Mouse (Mus musculus) liver, adult (tissue): Measurements from ENCODE around the gene Scaper.

ENCODE experiments used
- GATA4 ChIP-seq: IDR thresholded peaks from 2 replicates; pipeline ENCODE4 v1.6.1; 2014; ENCODE audit warnings: mild to moderate bottlenecking, low read length; ENCODE audit not compliant: insufficient replicate concordance

Gene Scaper

DNA sequence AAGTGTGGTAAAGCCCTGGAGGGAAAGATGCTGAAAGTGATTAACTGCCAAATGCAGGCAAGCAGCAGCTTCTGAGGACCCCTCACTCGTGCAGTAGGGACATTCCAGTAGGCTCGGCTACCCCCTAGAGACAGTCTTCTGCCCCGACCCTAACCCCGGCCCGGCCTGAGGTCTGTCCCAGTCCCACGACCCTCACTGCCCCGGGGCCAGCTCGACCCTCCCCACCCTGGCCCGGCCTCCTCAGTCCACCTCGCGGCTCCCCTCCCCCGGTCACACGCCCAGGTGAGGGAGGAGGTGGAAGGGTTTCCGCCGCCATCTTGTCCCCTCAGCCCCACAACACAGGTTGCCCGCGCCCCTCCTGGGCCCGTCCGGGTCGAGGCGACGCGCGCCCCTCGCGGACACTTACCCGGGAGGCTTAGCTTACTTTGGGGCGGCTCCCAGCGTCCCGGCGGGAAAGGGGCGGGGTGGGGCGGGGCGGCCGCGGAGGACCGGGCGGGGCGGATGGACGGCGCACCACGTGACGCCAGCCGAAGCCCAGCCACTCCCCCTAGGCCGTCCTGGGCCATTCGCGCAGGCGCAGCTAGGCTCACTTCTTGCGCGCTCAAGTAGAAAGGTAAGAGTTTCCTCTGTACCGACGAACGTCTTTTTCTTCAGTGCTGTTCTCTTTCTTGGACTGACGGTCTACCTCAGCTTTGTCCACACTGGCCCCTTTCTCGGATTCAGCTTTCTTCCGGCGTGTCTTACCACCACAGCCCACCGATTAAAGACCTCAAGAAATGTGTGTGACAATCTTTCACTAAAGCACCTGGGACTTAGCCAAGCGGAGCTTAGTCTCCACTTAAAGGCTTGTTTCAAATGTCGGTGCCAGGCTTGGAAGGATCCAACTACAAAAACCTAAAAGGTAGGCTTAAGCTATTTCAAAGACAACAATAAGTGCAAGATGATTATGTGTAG is at the start of gene Scaper:
Gene Scaper (minus strand): TSS at position 456 of the 954 bp plus-strand sequence.
- TF ChIP-seq GATA4 = no peak

DNA sequence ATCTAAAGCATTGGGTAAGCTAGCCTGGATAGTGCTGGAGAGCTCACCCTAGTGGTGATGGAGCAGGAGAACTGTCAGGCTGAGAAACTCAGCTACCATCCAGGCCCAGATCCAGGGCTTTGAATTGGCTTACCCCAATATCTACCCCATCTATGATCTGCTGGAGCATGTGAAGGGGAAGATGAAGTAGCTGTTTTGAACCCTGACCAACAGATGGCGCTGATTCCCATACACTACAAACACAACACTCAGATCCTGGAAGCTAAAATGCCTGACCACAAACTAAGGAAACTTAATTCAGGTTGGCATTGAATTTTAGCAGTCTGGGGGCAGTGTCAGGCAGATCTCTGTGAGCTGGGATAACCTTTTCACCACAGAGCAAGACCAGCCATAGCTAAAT is 8.9 kb upstream of the Scaper start:
- TF ChIP-seq GATA4 = no peak

DNA sequence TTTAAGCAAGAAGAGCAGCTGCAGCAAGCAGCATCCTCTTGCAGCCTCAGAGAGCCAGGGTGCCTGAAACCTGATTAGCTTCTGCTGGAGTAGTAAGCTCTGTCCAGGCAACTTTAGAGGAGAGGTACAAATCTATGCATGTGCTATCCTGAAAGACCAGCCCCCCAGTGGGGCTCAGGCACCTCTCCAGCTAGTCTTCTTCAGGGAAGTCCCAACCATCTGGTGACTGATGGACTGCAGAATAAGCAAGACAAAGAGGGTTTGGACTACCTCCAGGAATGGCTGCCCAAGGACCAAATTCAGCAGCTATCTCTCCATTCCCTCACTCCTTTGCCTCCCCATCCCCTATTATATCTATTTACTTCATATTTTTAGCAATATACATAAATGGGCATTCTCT is 3.4 kb upstream of the Scaper start:
- no peak for TF ChIP-seq GATA4

DNA sequence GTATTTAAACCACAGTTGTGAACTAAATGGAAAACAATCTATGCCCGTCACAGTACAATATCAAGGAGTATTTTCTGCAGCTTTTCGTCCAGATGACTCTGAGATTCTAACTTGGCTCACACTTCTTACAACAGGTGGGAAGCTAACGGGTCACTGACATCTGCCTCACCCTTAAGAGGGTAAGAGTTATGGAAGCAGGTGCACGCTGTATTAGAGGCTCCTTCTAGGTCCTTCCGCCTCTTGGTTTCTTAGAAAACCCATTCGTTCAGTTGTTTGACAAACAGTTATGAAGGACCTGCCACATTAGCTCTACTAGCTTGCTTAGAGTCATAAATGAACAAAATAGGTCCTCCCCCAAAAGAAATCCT is 683 bp upstream of the Scaper start:
- no peak for TF ChIP-seq GATA4

DNA sequence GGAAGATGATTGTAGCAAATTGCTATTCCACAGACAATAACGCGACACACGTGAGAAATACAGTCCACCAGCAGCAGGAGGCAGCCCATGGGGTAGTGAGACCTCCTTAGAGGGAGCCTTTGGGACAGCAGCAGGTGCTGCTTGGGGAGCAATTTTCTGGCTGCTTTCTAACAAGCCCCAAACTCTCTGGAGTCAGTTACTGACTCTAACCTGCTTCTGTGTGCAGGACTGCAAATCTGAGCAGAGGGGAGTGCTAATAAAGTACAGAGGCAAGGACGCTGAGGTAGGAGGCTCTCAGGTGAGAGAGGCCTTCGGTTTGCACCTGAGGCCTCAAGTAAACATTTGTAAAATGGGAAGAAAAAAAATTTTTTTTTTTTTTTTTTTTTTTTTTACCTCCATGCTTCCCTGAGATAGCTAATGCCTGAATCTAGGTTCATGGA is 675 bp downstream of the Scaper start:
- TF ChIP-seq GATA4 = no peak

DNA sequence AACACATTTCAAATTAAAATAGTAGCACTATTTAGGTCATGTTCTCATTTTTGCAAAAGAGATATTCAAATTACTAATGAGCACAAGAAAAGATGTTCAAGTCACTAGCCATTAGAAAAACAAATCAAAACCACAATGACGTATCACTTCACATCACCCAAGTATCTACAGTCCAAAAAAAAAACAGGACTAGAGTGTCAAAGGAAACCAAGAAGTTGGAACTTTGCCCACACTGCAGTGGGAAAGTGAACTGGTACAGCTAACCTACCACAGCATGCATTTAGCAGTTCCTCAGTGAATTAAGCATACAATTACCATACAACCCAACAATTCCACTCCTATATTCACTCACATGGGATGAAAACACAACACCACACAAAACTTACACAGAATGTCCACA is 5.4 kb downstream of the Scaper start:
- no peak for TF ChIP-seq GATA4

DNA sequence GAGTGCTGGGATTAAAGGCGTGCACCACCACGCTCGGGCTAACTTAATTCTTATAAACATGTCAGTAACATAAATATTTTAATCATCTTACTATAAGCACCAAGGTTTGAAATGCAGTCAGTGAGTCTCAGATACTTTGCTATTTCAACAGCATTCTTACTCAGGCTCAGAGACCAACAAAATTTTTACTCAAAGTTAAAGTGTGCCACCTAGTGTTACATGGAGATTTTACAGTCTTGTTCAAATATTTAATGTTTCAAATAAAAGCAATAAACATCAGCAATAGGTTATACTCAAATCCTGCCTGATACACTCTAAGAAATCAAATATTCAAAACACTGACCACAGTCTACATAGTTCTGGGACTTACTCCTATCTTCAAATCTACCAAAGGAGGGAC is 19.3 kb downstream of the Scaper start:
- TF ChIP-seq GATA4 = no peak

DNA sequence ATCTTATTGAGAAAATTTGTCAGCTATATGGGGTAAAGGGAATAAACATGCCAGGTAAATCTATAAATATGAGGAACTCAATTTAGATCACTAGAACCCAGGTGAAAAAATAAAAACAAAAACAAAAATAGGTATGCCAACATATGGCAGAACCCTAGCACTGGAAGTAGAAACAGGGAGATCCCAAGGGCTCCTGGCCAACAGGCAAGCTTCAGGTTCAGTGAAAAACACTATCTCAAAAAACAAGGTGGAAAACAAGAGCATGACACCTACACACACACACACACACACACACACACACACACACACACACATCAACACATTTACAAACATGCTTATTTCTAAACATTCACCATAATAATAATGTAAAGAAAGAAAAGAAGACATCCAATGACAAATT is 21.2 kb downstream of the Scaper start:
- no peak for TF ChIP-seq GATA4

DNA sequence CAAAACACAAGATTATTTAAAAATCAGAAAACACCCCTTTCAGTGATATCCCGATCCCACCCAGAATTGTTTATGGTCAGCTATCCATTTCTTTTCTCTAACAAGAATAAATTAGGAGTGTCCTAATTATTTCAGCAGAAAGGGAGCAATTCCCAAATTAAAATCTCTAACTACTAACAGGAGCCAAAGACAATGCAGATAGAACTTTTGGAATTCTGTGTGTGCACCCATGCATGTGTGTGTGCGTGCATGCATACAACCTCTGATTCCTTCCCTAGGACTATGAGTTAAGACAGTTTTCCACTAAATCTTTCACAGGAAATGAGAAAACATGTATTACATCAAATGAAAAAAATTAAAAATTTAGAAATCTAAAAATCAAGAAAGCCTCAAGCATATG is 26.4 kb downstream of the Scaper start:
- no peak for TF ChIP-seq GATA4

DNA sequence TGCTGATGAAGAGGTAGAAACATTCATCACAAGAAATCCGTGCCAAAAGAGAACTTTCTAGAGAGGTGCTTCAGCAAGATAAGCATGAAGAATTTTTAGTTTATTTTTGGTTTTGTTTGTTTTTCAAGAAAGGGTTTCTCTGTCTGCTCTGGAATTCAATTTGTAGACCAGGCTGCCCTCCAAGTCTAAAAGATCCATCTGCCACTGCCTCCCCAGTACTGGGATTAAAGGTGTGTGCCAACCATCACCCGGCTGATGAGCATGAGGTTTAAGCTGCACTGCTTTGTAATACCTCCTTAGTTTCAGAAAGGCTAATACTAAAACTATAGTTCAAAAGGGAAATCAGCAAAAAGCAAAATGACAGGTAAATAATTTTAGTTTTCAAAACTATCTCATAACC is 35.0 kb downstream of the Scaper start:
- TF ChIP-seq GATA4 = no peak

DNA sequence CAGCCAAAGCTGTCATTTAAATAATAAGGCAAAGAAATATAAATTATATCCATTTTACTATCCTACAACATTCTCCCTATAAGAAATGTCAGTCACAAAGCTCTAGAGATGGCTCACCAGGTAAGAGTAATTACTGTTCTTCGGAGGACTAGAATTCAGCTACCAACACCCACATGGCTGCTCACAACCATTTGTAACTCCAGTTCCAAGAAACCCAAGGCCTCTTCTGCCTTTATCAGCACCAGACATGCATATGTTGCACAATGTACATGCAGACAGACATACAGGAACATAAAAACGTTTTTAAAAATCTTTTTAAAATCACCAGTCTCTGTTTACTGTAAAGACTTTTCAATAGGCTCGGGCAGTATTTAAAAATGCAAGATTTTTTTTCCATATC is 36.3 kb downstream of the Scaper start:
- no peak for TF ChIP-seq GATA4

DNA sequence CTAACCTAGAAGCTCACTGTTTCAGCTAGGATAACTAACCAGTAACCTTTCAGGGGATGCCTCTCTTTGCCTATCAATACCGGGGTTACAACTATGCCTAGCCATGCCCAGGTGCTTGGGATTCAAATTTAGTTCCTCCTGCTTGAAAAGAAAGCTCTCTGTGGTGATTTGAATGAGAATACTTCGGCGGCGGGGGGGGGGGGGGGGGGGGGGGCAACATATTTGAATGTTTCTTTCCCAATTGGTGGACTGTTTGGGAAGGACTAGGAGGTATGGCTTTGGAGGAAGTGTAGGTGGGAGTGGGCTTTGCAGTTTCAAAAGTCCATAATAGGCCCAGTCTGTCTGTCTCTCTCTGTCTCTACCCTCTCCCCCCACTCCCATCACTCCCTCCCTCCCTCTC is 37.4 kb downstream of the Scaper start:
- TF ChIP-seq GATA4 = no peak

DNA sequence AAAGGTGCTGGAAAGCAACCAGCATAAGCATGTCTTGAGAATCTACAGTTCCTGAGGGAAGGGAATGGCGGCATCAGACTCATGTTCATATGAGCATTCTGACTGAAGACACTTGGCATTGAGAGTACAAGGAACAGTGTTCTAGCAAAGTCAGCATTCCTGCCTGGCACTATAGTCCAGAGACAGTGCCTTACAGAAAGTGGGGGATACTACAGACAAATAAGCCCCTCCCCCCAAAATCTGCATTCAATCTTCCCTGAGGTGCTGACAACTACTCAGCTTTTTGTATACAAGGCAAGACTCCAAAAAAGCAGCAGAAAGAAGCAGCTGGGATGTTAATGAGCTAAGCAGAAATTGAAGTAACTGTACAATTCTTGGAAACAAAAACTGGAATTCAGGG is 59.9 kb downstream of the Scaper start:
- no peak for TF ChIP-seq GATA4

DNA sequence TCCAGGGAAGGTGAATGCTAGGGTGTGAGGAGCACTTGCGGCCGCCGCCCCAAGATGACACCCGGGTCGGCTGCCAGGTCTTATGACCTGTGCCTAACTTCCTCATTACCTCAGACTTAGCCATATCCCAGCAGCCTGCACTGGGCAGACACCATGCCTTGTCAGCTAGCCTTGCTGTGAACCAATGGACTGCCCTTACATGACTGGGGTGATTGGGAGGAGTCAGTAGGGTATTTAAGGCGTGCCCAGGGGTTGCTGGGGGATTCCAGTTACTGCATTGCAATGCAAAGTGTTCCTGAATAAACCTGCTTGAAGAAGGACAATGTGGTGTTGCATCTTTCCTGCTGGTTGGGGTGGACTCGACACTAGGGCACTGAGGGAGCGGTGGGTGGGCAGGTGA is 148.5 kb downstream of the Scaper start:
- TF ChIP-seq GATA4 = no peak

DNA sequence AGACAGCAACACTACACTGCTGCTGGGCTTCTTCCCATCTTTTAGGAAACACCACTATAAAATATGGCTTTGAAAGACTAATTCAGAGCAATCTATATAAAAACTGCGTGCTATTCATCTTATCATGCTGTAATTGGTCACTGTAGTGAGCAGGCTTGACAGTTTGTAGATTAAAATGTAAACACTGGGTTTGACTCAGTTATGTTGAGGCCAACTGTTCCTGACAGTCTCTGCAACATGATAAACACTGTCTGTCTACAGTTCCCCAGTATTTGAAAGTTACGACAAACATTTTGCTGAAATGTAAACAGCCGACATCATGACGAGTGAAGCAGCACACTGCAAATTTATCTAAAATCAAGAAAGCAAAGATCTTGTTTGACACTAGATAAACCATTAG is 225.9 kb downstream of the Scaper start:
- no peak for TF ChIP-seq GATA4

DNA sequence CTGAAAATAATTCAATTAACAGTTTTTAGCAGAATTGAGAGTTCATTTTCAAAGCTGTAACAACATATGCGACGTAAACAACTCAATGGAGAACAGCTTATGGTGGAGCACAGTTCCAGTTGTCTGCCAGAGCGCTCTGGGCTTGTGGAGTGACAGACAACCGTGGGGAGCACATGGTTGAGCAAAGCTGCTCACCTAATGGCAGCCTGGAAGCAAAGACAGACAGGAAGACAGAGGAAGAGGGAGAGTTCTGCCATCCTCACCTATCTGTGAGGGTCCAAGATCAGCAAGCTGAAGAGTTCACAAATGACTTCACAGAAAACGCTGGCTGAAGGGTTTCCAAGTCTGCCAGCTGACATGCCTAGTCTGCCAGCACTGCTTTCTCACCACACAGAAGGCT is 227.4 kb downstream of the Scaper start:
- no peak for TF ChIP-seq GATA4

DNA sequence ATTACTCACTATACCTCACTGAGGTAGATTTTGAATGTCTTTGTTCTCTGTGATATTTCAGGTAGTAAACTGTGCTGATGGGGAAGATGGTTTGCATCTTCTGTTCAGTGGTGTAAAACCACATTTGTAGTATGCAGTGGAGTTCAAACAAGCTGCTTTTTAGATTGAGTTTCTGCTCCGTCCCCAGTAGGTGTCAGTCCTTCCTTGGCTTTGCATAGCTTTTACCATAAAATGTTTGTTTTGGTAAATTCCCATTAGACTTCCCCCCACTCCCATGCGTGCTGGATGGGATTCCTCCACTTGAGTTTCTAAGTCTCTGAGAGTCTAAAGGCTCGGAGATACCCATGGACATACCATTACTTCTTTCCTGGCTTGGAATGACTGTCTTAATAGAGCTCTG is 231.3 kb downstream of the Scaper start:
- no peak for TF ChIP-seq GATA4
